Mouse (Mus musculus) adrenal gland, postnatal 14 days (tissue): ENCODE data around the gene Psmd13. TPM values are rescaled to one million over a fixed set of nuclear protein-coding genes. Genes with fewer than 3 reads are reported as not detected.
"Not testable (repeated sequence)": the region's sequence is repeated elsewhere in the genome, so short reads cannot be mapped to it uniquely, and the experiment has no call there.

Source experiments
- DNase-seq: peaks from one replicate; pipeline ENCODE4 v3.0.0; 2021; ENCODE audit warnings: mixed read lengths
- total RNA-seq: library from RNA; stranded (reverse); gene quantifications from 2 replicates; pipeline ENCODE4 v1.2.3, GENCODE M21; 2021

The Psmd13 gene
- total RNA-seq, 1 experiment from 2014 or later, result 114 TPM

DNA sequence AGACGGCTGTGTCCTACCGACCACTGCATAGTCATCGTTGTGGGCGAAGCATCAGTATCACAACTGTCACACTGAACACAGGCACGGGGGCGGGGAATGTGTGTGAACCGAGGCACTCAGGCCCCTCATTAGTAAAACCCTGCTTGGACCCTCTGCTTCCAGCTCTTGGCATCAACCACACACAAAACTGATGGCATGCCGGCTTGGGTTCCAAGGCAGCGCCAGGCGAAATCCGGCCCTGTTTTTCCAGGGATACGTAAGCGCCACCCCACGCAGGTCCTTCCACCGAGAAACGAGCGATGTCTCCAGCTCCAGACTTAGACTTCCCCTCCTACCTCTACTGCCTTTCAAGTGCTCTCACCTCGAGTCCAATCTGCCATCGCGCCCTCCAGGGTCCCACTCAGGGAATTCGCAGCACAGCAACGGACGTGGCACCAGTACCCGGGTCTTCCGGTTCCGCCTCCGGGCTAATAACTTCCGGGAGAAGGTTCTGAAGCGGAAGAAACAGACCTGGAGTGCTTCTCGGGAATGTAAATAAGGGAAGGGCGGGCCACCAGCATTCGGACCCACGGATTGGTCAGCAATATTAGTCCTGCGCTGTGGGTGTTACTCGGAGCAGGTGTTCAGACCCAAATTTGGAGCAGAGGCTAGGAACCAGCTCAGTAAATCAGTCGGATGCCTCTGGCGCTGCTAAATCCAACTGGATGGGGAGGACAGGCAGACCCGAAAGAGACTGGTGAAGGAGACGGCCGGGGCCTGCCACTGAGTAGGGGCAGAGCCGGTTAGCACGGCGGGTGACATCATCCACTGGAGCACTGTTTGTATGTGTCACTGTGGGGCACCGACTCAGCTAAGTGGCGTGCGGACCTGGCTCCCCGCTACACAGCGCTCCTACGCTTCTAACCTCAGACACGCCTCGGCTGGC lies 25.6 kb upstream of the Psmd13 start, which contains the start of gene Gm45785:
Gene Gm45785, minus strand, starts transcription at position 472 of the 925 bp plus-strand sequence.
- peak; percentile 91 for DNase-seq

DNA sequence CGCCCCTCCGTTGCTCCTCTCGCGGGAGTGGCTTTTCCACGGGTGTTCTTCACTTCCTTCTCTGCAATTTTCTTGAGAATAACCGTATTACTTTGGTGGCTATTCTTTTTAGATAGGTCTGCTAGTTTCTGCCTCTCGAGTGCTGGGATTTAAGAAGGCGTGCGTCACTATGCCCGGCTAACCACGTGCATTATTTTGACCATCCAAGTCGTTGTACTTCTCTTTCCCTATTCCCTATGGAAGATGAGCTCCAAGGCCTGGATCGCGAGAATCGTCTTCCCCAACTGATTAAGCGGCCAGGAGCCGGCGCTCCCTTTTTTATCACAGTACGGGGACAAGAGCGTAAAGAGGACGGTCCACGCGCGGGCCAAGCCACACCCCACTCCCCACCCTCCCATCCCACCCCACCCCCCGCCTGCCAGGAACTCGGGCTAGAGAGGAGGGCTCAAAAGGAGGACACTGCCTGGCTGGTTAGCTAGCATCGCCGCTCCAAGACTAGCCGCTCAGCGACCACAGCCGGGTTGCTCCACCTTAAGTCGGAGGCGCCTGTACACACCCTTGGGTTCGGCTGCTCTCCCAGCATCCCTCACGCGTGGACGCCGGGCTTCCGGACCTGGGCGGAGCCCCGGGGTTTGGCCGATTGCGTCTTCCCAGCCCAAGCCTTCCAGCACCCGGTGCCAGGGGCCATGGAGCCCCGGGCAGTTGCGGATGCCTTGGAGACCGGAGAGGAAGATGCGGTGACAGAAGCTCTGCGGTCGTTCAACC lies 24.8 kb upstream of the Psmd13 start, which contains the start of gene Ric8a:
Gene Ric8a, plus strand, starts transcription at position 173 of the 765 bp plus-strand sequence.
- DNase-seq, result peak; percentile 95

DNA sequence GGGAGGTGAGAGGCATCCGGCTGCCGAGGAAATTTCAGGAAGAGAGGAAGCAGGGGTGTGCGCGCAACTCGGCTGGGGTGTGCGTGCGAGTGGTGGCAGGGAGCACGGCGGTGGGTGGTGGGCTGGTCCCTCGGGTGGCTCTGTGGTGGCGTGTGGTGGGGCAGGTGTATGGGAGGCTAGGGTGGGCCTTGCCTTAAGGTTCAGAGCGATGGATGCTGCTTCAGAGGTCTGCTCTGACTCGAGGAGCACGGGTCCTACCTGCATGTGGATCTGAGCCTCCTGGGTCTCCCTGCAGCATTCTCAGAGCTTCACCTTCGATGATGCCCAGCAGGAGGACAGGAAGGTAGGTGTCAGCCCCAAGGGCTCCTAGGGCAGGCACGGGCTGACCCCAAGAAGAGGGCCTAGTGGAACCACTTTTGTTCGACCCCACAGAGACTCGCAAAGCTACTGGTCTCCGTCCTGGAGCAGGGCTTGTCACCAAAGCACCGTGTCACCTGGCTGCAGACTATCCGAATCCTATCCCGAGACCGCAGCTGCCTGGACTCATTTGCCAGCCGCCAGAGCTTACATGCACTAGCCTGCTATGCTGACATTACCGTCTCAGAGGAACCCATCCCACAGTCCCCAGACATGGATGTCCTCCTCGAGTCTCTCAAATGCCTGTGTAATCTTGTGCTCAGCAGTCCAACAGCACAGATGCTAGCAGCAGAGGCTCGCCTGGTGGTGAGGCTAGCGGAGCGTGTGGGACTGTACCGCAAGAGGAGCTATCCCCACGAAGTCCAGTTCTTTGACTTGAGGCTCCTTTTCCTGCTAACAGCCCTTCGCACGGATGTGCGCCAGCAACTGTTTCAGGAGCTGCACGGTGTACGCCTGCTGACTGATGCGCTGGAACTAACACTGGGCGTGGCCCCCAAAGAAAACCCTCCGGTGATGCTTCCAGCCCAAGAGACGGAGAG lies 23.9 kb upstream of the Psmd13 start, which contains the start of gene Bet1l:
Gene Bet1l, minus strand, starts transcription at position 28 of the 956 bp plus-strand sequence.
- no peak for DNase-seq

DNA sequence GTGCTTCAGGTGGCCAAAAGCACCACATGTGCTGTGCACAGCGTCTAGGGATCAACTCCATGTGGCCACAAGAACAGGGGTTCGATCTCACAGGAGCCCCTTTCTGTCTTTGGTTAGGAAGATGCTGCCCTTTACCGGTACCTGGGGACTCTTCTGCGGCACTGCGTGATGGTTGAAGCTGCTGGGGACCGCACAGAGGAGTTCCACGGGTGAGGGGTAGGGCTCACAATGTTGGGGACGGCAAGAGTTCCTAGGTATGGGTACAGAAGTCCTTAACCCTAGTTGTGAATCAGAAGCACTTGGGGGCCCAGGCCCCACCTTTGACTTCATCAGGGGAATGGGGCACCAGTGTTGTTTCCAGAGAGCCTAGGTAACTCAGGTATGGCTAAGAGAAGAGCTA lies 23.0 kb upstream of the Psmd13 start:
- DNase-seq, result no peak

DNA sequence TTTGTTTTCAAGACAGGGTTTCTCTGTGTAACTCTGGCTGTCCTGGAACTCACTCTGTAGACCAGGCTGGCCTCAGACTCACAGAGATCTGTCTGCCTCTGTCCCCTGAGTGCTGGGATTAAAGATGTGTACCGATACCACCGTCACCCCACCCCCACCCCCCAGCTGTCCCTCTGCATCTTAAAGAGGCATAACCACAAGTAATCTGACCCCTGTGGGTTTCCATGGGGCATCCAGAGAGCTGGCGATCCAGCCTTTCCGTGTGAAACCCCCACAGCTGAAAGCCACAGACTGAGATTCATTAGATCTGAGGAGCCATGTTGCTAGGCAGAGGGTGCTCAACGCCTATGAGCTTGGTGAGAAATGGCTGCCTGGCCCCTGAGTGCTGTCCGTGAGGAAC lies 21.8 kb upstream of the Psmd13 start:
- DNase-seq, result no peak

DNA sequence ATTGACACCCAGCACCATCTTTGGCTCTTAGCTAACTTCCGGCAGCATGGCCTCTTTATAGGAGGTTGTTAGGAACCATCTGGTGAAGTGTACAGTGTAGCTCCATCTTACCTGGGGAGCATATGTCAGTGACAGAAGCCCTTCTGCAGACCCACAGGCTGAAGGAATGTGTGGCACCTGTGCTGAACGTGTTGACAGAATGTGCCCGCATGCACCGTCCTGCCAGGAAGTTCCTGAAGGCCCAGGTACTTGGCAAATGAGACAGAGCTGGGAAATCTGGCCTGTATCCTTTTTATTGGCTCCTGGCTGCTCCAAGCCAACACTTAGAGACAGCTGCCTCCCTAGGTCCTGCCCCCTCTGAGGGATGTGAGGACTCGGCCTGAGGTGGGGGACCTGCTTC lies 21.0 kb upstream of the Psmd13 start:
- no peak for DNase-seq

DNA sequence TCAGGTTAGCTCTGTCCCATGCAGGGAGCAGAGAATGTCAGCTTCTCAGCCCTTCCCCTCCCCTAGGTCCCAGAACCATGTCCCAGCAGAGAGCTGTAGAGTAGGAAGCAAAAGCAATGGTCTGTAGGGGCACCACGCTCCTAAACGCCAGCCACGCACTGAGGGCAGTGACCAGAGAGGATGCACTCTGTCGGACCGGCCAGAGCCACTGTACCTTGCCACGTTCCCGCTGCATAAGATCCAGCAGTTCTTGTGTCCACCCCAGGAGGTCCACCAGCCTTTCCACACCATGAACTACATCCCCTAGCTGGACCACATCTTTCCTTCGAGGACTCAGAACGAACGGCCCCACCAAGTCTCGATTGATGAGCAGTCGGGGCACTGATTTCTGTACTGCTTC lies 17.0 kb upstream of the Psmd13 start:
- no peak for DNase-seq

DNA sequence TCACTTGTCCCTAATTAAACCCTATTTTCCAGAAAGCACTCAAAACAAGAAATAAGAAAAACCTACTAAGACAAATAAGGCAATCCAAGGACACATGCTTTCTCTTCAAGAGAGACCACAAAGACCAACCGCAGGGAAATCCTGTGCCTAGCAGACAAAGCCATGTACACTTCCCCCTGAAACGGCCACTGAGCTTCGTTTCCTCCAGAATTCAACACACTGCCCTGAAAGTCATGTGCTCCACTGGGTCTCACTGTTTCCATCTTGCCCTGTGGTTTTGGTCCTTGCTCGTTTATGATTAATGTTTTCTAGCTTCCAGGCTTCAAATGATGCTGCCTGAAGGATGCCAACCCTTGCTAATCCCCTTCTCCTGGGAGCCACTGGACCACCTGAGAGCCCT lies 7.5 kb upstream of the Psmd13 start:
- DNase-seq, result no peak

DNA sequence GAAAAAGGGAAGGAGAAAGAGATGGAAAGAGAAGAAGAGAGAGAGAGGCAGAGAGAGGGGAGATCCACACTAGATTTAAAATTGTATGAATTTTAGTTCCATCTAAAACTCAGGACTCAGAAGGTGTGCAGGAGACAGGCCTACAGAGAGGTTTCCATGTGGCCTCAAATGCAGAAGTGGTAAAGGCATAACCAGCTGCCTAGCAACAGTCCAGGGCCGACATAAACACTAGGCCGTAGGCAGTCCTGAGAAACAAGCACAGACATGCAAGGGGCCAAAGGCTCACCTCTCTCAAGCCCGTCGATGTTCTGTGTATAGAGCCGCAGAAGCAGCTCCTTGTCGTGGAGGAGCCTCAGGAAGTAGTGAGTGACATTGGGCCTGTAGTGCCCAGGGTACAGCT lies 4.4 kb upstream of the Psmd13 start:
- DNase-seq, result no peak

DNA sequence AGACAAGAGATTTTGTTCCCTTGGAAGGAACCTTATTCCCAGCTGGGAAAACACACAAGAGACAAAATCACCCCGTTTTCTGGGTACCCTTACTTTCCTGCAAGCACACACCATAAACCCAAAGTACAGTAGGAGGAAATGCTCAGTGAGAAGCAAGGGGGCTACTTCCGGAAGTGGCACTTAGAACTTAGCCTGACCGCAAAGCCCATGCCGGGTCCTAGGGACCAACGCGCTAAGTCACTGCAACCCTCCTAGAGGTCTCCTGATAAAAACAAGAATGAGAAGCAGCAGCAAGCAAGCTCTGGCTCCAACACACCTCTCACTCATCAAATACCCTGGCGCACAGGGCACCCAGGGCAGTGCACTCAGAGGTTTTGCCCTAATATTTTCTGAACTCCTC lies 2.4 kb upstream of the Psmd13 start:
- DNase-seq, result no peak

DNA sequence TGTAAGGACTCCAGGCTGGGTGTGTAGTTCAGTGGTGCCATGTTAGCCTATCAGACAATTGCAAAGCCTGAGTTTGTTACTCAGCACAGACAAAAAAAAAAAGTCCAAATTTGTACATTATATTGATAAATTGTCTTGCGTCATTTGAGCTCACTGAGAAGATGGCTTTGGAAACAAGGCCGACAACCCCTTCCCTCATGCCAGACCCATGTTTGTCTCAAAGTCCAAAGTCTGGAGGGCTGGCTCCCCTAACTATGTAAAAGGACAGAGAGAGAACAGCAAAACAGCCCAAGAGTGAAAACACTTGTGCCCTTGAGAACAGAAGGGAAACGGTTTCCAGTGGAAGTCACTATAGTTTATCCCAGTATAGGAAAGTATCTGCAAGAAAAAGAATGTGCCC lies 1.3 kb upstream of the Psmd13 start:
- DNase-seq, result no peak

DNA sequence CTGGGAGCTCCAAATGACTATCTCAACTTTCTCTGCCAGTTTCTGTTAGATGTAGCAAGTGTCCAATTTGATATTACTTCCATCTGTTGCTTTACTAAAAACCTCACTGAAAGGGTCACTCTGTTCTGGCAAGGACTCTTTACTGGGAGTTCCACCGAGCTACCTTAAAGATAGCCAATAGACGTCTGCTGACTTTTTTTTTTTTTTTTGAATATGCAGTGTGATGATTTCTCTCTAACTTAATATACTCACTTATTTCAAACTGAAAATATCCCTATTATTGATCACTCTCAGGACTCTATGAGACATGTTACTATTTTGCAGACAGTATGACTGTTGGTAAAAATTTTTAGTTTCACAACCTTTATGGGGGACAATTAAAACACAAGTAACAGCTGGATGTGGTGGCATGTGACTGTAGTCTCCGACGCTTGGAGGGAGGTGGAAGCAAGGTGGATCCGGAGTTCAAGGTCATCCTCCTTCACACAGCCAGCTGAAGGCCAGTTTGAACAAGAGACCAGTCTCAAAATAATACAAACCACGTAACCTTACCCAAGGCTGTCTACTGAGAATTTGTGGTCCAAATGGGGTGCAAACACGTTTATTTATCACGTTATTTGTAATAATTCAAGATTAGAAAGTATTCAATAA lies 778 bp upstream of the Psmd13 start:
- no peak for DNase-seq

DNA sequence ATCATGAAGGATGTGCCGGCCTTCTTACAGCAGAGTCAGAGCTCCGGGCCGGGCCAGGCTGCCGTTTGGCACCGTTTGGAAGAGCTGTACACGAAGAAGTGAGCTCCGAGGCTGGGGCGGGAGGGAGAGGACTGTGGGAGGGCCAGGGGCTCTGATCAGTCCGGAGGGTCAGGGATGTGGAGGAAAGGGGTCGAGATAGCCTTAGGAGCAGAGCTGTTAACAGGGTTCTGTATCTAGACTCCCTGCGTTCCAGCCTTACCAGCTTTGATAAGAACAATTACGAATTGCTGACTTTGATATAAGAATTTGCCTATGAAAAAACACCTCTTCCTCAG lies 668 bp downstream of the Psmd13 start:
- DNase-seq, result no peak

DNA sequence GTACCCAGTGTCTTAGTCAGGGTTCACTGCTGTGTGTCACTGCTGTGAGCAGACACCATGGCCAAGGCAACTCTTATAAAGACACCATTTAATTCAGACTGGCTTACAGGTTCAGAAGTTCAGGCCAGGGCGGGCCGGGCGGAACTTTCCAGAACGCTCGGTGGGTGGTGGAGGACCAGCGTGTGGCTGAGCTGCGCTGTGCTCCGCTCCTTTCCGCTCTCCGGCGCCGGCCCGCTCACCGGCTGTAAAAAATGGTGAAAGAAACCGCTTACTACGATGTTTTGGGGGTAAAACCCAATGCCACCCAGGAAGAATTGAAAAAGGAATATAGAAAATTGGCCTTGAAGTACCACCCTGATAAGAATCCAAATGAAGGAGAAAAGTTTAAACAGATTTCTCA lies 8.9 kb downstream of the Psmd13 start:
- DNase-seq, result not testable (repeated sequence)

DNA sequence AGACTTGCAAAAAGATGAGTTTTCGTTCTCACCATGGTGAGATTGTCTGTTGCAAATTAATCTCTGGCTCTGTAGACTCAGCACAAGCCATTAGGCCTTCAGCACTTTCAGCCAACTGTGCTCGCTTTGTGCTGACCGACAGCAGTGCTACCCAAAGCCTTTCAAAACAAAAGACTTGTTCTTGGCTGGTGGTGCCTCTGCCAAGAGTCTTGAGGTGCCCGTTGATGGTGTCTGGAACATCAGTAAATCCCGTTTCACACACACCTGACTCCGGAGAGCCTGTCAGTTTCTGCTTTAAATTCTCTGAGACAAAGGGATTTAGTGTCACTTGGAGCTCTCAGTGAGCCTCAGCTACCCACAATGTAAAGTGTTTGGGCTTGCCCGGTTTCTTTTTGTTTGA lies 12.3 kb downstream of the Psmd13 start:
- DNase-seq, result no peak

DNA sequence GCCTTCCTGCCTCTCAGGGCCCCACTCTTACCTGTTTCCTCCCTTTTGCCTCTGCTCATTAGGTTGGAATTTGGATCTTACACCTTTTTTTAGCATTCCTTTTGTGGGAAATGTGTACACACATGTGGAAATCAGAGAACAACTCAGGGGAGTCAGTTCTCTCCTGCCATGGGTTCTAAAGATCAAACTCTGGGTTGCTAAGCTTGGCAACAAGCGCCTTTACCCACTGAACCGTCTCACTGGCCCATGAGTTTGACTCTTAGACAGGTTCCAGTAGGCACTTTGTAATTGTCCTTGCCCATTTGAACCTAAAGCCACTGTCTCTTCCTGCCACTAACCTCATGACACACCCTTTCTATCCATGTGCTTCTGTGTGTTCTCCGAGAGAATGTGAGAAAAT lies 12.8 kb downstream of the Psmd13 start:
- DNase-seq, result no peak

DNA sequence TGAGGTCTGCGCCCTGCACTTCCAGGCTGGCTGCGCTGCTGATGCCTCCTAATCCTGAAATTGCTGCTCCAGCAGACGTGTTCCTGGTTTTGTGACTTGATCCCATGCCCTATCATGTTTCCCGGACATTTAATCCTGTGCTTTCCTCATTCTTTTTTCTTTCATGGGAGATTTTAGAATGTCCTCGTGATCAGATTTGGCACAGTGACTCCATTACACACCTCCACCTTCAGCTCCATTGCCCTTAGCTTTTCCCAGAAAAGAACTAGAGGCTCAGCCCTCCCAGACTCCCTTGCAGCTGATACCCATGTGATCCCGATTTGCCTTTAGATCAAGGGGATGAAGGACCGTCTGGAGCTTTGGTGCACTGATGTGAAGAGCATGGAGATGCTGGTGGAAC lies 16.1 kb downstream of the Psmd13 start:
- no peak for DNase-seq

DNA sequence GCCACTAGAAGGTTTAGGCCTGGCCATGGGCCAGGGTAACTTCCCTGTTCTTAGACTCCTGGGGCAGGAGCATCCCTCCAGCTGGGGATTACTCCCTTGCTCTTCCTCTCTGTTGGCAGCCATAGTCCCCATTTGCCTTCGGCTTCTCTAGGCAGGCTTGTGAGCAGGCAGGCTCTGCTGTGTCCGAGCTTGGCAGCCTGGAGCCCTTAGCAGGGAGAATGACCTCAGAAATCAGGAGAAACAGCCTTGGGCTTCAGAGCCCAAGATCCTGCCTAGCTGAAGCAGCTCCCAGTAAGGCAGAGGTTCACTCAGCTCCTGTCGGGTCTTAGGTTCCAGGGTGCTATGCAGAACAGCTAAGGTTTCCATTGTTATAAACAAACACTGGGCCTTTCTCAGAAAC lies 17.4 kb downstream of the Psmd13 start:
- DNase-seq, result peak; percentile 66

DNA sequence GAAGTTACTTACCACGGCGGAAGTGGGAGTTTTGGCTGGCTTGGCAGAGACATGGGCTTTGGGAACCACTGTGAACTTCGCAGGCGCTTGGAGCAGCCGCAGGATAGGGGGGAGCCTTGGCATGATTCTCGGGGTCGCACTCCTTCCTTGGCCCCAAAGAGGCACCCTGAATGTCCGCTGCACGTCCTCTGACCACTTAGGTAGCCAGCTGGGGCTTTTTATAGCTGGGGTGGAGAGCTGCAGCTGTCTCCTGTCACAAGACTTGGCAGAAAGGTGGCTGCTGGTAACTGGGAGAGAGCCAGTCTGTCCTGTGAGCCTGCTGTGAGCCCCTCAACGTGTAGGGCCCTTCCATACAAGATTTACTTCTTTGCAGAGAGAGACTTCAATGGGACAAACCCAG lies 18.5 kb downstream of the Psmd13 start, which contains the start of gene Cox8b:
Gene Cox8b, minus strand, starts transcription at position 227 of the 400 bp plus-strand sequence.
- peak; percentile 43 for DNase-seq

DNA sequence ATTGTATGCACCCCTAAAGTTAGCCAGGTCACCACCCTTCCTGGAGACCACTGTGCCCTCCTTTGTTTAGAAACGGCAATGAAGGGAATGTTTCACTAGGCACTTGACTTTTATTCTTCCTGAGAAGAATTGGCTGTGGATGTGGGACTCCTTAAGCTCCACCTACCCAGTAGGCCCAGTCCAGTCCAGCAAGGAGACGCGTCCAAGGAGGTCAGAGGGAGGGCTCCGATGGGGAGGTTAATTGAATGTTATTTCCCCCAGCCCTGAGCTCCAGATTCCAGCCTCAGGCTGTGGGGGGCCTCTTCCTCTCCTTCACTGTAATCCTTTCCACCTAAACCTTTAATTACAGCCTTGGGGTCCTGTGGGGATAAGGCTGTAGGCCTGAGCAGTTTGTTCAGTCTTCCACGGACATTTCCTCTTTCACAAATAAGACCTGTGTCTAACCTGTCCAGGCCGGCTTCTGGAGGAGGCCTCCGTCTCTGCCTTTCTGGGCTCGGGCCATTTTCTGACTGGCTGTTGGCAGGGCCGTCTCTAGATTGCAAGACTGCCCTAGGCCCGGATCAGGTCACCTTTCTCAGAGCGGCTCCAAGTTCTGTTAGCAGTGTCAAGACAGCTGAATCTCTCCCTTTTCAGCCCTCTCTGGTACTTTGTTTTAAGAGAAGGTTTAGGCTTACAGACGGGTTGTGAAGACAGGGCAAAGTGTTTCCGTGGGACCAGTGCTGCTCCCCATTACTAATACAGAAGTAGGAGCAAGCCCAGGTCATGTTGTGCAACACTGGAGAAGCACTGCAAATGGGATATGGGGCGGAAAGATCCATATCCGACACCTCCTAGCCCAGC lies 20.5 kb downstream of the Psmd13 start:
- peak; percentile 75 for DNase-seq

DNA sequence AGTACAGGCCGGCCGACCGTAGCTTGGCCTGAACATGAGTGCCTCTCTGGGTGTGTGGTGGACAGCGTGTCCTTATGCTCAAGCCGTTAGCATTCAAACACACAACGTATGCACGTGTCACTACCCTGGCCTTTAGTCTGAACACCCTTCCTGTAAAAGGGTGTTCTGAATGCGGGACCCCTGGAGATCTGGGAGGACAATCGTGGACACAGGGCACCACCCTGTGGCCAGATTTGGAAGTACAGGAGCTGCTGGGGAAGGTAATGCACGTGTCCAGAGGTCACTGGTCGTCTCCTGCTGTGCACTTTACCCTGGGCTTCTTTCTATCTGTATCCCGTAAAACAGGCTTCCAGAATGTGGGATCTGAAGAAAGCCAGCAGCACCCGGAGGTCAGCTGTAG lies 21.4 kb downstream of the Psmd13 start:
- peak; percentile 85 for DNase-seq
